Mouse (Mus musculus): ENCODE measurements around the gene Fcer1g.
A peak's percentile ranks its signal among the peaks of the same experiment; 100 is the strongest.

Fcer1g gene

DNA sequence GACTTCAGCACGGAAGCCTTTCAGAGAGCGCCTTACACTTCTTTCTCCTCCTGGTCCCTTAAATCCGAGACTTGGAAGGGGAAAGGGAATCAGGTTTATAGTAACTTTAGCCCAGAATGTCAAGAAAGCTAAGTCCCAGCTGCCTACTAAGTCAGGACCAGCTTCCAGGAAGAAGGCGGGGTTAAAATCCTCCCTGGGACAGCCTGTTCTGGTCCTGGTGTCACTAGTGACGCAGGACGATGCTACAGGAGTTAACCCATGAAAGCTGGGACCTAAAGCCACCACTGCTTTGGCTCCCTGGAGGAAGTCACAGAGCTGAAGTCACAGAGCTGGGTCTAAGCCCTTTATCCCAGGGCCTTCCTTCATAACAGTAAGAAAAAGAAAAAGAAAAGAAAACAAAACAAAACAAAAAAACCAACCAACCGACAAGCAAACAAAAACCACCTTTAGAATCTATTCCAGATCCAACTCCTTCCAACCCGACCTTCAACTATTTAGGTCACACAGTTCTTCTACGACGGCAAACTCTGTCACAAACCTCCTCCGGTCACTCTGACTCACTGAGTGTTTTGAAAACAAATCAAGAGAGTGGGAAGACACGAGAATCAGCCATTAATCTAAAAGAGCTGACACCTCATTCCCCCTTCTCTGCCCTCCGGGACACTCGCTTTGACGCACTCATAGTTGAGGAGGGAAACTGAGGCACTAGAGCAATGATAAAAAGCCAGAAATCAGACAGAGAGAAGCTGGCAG lies 6.0 kb upstream of the Fcer1g start:
- peak; percentile 62 for DNase-seq

GRCm38 (mm10) chr1:171238463-171238862 lies 4.3 kb upstream of the Fcer1g start:
- peak; percentile 70 for DNase-seq

- DNase-seq = no peak
Observed at GRCm38 (mm10) chr1:171237438-171237837, 3.3 kb upstream of the Fcer1g start.

- DNase-seq = no peak
Observed at GRCm38 (mm10) chr1:171235791-171236190, 1.6 kb upstream of the Fcer1g start.

GRCm38 (mm10) chr1:171234538-171234937 lies 373 bp upstream of the Fcer1g start:
- no peak for DNase-seq

DNA sequence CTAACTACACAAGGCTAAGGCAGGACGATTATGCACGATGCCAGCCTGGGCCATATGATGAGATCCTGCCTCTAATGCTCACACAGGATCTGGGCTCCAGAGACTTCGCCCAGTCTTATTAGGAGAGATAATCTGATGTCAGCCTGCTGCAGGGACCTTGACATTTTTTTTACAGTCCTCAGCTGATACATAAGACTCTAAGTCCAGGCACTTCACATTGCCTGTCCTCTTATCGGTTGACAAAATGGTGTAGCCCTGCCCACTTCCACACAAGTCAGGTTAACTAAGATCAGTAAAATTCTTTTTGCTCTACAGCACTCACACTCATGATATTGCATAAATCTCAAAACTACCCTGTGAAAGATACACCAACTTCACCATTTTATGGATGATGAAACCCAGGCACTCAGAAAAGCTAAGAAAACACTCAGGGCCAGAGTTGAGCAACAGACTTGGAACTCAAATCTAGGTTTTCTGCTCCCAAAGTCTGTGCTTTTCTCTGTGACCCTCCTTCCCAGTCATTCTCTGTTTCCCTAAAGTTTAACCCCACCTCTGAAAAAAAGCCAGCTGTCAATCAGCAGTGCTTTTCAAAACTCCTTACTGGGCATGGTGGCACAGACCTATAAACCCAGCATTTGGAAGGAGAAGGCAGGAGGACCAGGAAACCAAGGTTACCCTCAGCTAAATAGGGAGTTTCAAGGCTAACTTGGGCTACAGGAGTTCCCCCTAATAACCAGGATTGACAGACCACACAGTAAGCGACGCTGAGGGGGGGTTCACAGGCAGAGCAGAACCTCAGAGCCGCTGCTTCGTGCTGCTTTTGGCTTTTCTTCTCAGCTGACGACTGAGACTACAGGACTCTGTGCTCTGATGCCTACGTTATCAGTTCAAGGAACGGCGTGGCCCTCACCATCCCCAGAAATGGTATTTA lies 1.1 kb downstream of the Fcer1g start:
- DNase-seq = no peak

- DNase-seq = no peak
Observed at GRCm38 (mm10) chr1:171232348-171232747, 1.8 kb downstream of the Fcer1g start.

DNA sequence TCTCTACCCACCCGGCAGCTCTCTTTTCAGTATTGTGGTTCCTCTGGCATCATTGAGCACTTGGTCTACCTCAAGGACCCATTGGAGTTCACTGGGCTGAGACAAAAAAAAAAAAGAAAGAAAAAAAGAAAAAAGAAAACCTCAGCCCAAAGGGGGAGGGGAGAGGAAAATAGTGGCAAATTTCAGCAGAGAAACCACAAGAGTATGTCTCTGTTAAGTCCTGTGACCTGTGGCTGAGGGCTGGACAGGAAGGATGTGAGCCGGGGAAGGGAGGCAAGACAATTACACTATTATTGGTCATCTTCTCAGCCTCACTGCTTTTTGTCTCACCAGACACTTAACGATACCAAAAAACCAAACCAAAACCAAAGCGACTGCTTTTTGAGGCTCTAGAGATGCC lies 2.3 kb downstream of the Fcer1g start:
- DNase-seq = no peak

DNA sequence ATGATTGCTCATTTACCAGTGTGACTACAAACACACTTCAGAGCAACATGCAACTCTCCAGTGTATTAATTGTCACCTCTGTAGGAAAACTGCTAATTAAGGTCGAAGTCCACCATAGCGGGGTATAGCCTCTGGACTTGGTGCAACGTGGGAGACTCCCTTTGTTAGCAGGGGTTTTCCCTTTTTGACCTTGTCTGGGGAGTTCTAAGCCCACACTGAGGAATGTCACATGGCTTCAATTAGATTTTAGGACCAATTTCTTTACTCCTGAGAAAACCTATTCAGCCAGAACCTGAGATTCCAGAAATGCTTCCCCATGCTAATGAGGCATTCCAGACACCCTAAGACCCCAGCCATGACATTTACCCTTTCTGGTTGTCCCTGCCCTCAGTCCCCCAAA lies 4.0 kb downstream of the Fcer1g start:
- no peak for DNase-seq

- no peak for DNase-seq
Observed at GRCm38 (mm10) chr1:171229750-171230149, 4.4 kb downstream of the Fcer1g start.

- DNase-seq = no peak
Observed at GRCm38 (mm10) chr1:171227879-171228278, 6.3 kb downstream of the Fcer1g start.

DNA sequence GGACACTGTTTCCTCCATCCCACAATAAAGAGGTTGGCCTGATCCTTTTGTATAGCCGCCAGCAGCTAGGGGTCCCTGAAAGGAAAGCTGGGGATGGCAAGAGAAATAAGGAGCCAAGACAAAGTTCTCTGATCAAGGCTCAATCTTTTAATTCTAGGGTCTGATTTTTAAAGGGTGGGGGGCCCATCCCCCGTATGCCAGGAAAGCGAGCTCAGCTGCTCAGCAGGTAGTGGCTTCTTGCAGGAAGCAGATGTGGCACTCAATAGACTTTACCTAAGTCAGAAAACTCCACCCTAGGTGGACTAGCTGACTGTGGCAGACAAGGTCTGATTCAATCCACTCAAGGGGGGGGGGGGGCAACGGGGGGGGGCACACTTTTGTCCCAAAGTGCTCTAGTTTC lies 7.4 kb downstream of the Fcer1g start:
- no peak for DNase-seq

DNA sequence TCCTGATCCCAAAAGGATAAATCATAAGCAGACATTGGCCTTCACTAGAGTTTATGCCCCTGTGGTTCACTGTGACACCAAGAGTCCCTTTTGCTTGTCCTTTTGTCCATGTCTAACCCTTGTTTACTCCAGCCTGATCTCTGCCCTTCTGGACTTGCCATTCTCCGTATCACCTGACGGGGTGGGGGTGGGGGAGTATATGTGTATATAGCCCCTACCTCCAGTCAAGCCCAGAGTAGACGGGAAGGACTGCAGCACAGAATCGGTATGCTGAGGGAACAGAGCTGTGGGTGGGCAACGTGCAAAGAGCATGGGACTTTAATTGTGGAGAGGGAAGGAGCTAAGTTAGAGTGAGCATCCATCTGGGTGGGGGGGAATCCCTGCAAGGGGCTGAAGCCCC lies 9.3 kb downstream of the Fcer1g start, which contains the start of gene Apoa2:
TSS of gene Apoa2 (plus strand) at position 198 of the 400 bp plus-strand sequence.
- DNase-seq = peak; percentile 6

DNA sequence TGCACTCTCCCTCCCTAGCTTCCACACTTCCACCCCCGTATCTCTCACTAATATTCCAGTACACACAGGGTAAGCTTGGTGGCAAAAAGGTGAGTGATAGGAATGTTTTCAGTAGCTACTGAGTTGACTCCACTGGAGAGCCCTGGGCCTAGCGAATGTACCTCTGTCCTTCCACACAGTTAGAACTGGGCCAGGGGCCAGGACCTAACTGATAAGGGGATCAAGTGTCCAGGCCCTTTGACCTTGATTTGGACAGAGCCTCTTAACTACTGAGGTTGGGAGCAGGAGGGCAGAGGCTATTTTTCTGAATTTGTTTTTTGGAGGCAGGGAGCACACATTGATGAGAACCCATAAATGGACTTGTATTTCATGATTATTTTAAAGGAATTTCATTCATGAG lies 10.4 kb downstream of the Fcer1g start:
- peak; percentile 66 for DNase-seq

GRCm38 (mm10) chr1:171223168-171223567 lies 11.0 kb downstream of the Fcer1g start:
- peak; percentile 34 for DNase-seq

DNA sequence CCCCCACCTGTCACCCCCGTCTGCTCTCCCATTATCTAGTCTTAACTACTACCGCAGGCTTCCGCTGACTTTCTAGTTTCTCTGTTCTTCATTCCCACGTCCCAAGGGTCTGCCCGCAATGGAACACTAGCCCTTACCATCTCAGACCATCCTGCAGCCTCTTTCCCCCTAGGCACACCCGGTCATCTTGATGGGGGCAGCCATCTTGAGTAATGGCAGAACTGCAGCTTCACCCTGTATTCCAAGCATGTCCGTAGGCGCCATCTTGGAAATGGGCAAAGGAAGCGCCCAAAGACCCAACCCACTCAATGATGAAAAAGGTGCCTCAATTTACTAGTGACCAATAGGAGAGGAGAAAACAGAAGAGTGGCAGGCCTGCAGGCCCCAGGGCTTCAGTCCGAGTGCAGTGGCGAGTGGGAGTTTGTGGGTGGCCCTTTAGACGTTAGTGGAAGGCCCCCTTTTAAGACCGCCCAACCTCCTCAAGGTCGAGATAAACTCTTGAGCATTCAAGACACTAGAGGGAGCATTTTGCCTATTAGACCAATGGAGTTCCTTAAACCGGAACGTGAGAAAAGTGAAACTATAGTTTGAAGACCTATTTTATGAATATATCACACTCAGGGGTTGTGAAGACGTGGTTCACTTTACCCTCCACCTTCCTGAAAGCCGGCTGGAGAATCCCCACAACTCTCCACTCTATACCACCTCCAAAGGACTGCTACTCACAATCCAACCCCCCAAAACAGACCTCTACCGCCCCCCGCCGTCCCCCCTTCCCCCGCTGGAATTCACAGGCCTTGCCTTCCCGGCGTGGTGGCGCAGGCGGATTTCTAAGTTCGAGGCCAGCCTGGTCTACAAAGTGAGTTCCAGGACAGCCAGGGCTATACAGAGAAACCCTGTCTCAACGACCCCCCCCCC lies 11.7 kb downstream of the Fcer1g start, which contains the start of gene Tomm40l:
TSS of gene Tomm40l (minus strand) at position 277 of the 918 bp plus-strand sequence.
- DNase-seq = peak; percentile 99

- peak; percentile 38 for DNase-seq
Observed at GRCm38 (mm10) chr1:171221281-171222193, 12.6 kb downstream of the Fcer1g start.

GRCm38 (mm10) chr1:171220871-171221270 lies 13.3 kb downstream of the Fcer1g start:
- peak; percentile 89 for DNase-seq

DNA sequence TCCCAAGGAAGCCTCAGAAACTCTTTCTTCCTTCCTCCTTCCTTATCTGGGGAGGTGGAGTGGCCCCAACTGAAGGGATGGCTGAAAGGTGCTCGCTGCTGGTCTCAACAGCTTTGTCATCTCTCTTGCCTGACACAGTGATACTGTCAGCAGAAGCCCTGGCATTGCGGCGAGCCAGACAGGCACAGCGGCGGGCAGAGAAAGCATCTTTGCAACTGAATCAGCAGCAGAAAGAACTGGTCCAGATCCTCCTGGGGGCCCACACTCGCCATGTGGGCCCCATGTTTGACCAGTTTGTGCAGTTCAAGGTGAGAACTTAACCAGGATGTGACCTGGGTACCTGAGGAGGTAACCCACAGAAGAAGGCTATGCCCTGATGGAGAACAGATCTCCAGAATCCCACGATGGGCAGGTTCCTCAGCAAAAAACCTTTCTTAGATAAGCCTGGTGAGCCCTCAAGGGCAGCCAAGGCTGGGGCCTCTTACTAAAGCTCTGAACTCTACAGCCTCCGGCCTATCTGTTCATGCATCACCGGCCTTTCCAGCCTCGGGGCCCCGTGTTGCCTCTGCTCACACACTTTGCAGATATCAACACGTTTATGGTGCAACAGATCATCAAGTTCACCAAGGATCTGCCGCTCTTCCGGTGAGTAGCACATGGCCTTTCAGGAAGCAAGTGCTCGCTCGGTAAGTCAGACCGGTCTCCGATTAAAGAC lies 17.8 kb downstream of the Fcer1g start:
- DNase-seq = no peak

DNA sequence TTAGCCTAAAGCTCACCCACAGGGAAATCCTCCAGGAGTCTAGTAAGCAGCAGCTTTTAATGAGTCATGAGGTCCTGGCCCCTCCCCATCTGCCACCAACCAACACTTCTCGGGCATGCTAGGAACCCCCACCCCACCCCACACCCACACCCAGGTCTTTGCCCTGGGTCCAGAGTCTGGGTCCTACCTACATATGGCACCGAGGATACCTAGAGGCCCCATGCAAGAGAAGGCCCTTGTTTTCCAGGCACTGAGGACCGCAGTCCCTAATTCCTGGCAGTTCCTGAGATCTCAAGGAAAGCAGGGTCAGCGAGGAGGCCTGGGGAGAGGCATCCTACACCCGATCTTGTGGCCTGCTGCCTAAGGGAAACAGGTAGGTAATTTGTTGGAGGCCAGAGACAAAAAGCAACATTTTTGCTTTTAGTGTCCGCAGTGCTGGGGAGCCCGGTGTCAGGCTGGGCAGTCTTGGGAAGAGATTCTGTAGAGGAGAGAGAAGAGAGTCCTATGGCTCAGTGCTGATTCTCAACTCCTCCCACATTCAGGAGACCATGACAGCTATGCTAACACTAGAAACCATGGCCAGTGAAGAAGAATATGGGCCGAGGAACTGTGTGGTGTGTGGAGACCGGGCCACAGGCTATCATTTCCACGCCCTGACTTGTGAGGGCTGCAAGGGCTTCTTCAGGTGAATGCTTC lies 20.2 kb downstream of the Fcer1g start, which contains the start of gene Nr1i3:
TSS of gene Nr1i3 (plus strand) at position 170 of the 696 bp plus-strand sequence.
- DNase-seq = no peak
